Mouse (Mus musculus): Measurements from ENCODE around the gene Flt3.

Gene Flt3

DNA sequence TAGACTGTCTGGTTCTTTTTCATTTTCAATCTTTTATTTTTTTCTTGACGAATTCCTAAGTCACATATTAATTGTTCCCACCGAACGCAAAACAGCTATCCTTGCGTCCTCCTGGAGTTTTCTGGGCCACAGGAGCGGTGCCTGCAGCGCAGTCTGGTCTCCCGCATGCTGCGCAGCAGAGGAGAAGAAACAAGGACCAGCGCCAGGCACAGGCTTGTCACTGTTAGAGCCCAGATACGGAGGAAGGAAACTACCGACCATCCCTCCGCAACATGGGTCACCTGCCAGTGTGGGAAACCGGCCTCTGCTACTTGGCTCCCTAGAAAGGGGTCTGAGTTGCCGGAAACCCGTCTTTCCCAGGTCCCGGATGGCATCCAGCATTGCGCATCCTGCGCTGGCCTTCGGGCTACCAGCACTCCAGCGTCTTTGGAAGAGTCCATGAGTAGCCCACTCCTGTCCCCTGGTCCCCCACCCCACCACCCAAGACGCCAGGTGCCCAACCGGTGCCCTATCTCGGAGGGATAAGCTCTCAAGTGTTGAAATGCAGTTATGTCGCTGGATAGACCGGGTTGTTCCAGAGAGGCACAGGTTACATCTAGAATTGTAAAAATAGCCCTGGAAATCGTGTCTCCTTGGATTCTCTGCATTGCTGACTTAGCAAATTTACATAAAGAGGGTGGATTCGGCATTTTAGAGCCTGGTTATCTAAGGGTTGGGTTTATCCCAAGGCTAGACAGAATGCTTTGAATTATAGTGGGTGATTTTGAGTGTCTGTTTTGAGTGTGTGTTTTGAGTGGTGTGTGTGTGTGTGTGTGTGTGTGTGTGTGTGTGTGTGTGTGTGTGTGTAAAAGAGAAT is 87.2 kb downstream of the Flt3 start:
- no peak for DNase-seq (ENCODE audit: low read depth, low spot score)

DNA sequence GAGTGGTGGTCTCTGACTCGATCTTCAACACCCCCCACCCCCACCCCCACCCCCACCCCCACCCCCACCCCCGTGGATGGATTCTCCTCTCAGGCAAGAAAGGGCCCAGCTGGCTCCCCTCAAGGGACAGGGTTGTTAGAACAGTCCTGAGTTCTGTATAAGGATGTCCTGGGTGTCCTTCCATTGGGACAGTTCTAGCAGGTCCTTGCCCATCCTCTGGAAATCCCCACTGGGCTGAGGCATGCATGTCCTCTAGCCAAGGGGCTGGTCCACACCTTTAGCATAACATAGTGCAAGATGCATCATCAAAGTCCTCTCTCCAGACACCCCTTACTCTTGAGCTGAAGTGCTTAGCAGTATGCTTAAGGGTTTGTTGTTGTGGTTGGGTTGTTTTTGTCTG is 90.5 kb downstream of the Flt3 start:
- no peak for DNase-seq (ENCODE audit: low read depth, low spot score)

DNA sequence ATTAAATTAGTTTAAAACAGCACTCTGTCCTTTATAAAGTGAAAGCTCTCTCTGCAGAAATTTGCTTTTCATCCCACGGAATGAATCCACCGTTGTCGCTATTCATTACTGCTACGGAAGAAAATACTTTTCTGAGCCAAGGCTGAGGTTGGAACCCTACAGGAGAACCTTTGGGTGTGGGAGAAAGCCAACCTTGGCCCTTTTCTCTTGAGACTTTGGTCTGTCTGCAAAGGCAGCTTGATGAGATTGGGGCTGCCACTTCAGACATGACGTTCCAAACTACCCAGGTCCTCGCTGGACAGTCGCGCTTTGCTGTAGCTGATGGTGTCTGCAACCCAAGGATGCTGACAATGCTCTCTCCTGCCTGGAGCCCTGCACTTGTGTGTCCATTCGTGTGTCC is 91.8 kb downstream of the Flt3 start:
- no peak for DNase-seq (ENCODE audit: low read depth, low spot score)

DNA sequence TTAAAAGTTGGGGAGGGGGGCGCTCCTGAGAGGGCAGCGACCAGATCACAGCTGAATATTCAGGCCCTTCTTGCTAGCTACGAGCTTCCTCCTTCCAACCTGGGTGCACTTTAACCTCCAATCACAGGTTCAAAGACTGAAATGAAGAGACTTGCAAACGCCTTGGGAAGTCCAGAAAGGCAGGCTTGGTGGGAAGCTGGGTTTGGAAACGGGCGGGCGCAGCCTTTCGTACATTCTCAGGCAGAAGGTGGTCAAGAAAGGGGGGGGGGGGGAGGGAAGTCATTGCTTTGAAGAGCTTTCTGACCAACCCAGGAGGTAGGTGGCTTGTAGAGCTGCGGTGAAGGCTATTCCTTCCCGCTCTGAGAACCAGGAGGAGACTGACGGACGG is 92.9 kb downstream of the Flt3 start:
- no peak for DNase-seq (ENCODE audit: low read depth, low spot score)

DNA sequence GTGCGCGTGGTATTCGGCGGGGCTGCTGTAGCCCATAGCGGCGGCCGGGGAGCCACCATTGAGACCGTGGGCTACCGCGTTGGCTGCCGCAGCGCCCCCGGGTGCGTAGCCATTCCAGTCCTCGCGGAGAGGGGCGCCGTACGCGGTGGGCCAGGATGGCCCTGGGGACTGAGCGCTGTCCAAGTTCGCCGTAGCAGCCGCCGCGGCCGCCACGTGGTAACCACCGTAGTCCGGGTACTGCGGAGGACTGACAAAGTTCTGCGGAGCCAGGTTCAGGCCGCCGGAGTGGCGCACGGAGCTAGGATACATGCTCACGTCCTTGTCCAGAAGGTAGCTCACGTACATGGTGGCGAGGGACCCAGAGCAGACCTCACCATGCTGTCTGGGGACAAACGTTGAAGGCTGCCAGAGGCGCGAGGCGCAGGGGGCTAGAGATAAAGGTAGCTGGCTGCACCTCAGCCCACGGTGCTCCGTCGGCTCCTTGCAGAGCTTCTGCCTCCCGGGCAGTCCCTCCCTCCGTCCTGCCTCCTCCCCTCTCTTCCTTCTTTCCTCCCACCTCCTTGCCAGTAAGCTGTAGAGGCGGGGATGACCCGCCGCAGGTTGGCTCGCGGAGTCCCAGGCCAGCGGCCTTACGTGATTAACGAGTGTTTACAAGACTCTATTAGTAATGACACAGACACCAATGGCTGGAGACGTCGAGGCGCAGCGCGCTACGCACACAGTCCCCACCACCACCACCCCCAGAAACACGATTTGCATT is 93.5 kb downstream of the Flt3 start, which contains the start of gene Cdx2:
Gene Cdx2, minus strand, starts transcription at position 633 of the 760 bp plus-strand sequence.
- DNase-seq (ENCODE audit: low read depth, low spot score) = no peak

DNA sequence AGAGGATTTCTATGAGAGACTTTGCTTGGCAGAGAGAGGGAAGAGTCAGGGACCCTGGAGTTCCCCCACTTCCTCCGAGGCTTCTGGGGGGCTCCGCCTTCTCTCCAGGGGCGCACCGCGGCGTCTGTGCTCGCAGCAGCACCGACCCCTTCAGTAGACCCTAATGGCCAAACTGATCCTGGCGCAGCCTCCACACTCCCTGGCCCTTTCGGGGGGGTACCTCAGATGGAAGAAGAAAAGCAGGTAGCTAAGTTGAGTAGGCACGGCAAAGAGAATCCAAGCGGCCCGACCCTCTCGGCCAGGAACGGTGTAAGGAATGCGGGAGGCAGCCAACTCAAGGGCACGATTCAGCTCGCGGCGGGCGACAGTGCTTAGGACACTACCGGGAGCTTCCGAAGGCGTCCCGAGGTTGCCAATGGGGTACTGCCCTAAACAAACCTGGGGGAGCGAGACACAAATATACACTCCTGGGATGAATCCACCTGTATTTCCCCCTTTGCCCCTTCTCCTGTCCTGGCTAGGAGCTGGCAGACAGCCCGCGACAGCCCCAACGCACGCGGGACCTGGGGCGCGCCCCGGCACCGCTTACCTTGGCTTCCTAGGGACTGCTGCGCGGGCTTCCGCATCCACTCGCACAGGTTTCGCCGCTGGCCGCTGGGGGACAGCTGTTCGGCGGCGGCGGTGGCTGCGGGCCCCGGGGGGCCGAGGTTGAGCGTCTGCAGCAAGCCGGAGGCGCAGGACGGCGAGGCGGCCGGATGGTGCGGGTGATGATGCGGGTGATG is 94.2 kb downstream of the Flt3 start:
- DNase-seq (ENCODE audit: low read depth, low spot score) = no peak

DNA sequence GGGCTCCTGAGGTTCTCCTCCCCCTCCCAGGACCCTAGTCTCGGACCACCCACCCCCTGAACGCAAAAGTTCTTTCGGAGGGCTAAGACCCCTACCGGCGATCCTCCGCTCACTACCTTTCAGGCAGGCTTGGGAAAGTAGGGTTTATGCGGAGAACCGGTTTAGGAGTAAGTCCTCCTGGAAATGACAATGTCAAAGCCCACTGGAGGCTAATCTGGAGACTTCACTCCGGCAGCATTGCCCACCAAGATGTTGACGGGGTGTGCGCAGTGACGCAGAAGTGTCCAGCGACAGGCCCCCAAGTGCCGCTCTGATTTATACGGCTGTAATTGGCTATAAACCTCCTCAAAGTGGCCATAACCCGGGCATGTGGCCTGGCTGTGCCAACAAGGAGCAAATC is 95.1 kb downstream of the Flt3 start:
- DNase-seq (ENCODE audit: low read depth, low spot score) = no peak

DNA sequence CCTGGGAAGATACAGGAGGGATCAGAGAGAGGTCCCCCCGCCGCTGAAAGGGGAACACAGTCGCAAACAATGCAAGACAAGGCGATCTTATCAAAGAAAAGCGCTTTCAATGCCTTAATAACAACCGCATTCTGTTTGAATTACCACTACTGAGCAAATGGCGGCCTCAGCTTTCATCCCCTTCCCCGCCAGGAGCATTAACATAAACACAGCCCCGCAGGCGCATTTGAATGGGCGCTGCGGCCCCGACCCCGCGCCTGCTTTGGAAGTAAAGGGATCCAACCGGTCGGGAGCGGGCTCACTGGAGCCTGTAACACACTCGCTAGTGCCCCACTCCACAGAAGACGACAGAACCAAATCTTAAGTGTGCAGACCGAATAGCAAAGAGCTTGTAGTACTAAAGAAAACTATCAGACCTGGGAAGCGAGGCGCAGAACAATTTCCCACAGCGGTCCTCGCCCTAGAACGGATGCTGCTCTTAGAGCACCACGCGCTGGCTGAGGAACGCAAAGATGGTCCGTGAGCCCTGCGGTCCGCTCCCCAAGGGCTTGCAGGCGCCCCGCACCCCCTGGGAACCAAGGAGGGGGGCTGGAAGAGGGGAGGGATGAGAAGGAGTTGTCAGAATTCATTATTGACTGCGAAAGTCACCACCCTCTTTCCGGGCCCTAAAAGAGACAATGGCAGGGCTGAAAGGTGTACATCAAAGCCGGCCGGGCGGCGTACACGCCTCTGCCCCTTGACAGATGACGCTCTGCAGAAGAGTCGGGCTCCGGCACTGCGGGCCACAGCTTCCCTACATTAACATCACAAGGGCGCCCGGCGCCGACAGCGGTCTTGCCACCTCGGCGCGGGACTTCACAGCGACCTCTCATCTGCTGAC is 95.8 kb downstream of the Flt3 start:
- DNase-seq (ENCODE audit: low read depth, low spot score) = no peak

DNA sequence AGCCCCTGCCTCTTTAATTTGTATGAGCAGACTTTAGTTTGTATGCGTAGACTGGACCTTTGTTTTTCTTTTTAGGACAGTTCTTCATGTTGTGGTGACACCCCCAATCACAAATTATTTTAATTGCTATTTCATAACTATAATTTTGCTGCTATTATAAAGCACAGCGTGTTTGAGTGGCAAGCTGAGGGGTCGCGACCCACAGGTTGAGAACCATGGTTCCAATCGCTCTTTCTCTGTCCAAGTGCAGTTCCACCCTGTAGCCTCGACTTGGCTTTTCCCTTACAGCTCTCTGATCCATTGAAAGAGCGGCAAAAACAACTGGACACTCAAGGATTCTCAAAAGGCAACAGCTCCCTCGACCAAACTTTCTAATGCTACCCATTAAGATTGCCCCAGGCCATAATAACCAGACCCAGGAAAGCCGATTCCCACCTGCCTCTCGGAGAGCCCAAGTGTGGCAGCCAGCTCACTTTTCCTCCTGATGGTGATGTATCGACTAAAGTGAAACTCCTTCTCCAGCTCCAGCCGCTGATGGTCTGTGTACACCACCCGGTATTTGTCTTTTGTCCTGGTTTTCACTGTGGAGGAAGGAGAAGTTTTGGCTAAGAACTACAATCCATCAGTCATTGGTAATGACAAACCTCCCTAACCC is 97.4 kb downstream of the Flt3 start:
- no peak for DNase-seq (ENCODE audit: low read depth, low spot score)

DNA sequence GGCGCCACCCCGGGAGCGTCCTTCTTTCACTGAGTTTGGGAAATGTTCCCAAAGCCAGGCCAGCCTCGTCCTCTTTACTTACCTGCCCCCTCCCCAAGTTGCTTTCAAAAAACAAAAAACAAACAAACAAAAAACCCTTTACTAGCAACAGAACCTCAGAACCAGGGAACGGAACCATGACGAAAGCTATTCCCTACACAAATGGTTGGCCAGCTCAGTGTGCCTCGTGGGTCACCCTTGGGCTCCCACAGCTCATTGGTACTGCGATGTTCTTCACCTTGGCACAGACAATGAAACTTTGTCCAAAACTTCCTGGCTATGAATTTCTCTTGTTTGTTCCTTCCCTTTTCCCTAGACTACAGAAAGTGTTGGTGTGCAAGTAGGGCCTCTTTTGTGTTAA is 98.1 kb downstream of the Flt3 start:
- DNase-seq (ENCODE audit: low read depth, low spot score) = no peak

DNA sequence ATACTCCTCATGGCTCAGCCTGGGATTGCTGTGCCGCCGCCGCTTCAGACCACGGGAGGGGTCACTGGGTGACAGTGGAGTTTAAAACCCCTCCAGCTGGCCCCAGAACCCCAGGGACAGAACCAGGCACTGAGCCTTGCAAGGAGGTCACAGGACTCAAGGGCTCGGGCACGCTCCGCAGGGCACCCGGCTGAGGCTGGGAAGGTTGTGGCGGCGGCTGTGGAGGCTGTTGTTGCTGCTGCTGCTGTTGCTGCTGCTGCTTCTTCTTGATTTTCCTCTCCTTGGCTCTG is 98.6 kb downstream of the Flt3 start:
- no peak for DNase-seq (ENCODE audit: low read depth, low spot score)

DNA sequence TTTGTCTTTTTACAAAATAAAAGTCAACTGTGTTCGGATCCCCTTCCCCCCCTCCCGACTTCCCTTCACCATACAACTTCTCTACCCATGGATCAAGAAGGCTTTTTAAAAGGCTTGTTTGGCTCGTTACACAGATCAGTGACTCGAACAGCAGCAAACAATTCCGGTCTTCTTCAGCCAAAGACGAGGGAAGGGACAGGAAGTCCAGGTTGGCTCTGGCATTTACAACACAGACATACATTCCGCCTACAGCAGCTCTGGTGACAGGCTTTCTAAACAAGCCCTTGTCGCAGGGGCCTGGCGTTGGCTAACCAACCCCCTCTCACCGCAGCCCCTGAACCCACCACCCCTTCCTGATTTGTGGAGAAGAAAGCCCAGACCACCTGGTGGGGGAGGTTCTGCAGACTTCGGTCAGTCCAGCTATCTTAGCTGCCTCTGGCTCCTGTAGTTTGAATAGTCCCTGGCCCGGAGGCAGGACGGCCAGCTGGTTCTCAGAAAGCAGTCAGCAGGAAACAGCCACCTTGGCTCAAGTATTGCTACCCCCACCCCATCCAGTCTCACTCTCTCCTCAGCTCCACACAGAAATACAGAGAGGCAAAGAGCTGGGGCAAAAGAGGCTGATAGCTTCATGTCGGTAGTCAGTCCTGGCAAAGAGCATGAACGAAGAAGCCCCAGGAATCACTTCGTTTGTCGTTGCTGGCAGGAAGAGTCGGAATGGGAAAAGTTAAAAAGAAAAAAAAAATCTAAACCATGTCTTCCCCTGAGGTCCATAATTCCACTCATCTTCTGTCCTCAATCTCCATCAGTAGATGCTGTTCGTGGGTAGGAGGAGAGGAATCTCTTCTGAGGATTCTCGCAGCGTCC is 99.1 kb downstream of the Flt3 start:
- no peak for DNase-seq (ENCODE audit: low read depth, low spot score)

DNA sequence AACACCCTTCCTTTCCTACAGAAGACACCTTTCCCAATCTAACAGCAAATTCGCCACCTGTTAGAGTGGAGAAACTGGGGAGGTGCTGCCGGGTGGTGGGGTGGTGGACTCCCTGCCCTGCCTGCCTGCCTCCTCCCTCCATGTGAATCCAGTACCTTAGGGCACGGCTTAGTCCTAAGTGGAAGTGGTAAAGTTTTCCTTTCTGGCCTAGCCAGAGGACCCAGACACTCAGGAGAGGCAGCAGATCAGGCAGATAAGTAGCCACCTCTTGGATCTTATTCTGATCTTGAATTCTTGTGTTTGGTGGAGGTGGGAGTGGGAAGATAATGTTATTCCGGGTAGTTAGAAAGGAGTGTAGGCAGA is 100.3 kb downstream of the Flt3 start:
- DNase-seq (ENCODE audit: low read depth, low spot score) = no peak

DNA sequence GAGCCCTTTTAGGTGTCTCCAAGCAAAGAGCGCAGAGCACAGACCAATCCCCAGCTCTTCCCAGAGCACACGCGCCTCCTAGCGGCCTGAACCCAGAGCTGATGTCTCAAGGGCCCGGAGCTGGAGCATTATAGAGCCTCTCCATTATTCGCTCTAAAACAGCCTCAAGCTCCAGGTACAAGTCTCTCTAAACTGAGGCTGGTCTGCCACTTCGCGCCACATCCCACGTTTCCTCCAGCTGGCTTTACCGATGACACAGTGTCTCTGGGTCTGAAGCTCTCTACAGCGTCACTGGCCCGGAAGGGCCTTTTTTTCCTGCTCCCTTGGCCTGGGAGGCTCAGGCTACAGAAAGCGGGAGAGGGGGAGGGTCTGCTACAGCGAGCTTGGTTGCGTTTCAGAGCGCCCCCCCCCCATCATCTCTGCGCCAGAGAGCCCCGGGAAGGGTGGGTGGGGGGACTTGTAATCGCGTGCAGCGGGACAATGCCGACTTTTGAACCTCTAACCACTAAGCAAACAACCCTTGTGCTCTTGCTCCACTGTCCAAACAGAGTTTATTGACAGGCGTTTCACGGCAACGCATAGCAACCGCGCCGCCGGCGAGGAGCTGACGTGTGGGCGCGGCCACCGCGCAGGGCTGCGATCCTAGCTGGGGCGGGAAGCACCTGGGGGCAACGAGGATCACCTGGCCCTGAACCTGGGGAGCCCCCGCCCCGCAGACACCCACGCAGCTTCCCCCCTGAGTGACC is 100.9 kb downstream of the Flt3 start:
- DNase-seq (ENCODE audit: low read depth, low spot score) = peak; percentile 65

DNA sequence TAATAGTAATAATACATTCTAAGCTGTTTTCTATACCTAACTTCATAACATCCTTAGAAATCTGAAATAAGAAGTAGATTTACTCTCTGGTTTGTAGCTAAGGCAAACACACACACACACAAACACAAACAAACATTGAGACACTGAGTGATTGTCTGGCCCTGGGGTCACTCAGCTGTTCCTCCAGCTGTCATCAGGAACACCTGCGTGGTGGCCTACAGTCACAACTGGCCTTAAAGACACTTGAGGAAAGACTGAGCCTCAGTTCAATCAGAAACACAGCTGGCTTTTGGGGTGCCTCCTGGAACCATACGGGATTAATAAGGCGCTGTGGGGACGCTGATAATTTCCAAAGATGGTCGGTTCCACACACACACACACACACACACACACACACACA is 103.0 kb downstream of the Flt3 start:
- no peak for DNase-seq (ENCODE audit: low read depth, low spot score)

DNA sequence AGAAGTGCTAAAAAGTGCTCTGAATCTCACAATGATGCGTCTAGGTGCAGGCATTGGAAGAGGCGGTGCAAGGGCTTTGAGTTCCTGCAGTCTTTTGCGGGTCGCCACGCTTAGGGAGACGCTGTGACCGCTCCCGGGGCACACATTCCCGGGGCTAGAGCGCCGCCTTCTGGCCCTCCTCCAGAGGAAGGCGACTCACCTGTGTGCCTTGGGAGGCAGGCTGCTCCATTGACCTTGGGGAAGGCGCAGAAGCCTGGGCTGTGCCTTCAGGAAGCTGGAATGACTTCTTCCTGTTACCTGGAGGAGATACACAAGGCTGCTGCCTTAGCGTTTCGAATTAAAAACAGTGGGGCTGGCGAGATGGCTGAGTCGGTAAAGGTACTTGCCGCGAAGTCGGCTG is 106.2 kb downstream of the Flt3 start:
- DNase-seq (ENCODE audit: low read depth, low spot score) = peak; percentile 43

DNA sequence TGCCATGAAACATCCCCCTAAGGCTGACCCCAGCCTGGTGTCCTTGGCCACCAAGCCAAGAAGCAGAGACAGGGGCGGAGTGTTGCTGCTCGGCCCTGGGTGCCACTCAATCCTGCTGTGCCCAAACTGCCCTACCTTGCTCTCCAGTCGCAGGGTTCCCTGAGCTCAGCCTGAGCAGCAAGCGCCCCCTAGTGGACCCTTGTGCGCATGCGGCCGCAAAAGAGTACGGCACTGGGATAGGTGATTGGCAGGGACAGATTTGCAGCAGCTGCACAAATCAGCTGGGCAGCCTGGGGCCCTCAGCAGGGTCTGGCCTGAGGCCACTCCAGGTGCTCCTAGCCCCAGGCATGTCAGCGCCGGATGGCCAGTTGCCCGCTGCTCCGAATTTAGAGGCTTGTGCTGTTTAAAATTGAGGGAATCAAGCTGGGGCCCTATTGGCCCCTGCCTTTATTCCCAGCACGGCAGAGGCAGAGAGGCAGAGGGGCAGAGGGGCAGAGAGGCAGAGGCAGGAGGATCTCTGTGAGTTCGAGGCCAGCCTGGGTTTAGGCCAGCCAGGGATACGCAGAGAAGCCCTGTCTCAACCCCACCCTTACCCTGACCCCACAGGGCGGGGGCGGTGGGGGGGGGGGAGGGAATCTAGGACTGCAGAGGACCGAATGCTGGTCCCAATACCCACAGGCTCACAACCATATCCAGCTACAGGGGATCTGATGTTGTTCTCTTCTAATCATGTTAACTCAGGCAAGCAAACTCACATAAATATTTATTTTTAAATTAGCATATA is 107.0 kb downstream of the Flt3 start:
- DNase-seq (ENCODE audit: low read depth, low spot score) = peak; percentile 80

DNA sequence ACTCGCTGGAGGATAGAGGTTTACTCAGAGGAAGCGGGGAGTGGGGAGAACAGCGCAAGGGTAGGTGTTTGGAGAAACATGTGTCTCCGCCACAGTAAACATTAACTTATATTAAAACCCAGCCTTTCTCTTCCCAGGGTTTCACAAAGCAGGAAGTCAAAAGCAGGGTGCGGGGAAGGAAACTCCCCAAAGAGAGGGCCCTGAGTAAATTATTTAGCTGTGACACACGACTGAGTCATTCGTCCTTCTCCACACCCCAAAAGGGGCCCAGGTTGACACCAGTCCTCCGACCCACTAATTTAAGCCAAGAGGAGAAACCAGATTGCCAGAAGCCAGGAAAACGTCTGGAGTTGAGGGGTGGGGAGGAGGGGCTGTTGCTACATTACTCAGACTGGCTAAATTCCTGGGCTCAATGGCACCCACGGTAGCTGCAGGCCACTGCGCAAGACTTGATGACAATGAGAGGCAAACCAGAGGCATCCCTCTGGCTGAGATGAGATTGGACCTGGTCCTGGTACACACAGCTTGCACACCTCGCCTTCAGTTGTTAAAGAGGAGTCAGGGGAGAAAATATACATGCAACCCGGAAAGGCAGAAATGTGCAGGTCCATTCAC is 107.7 kb downstream of the Flt3 start:
- DNase-seq (ENCODE audit: low read depth, low spot score) = no peak

All from CD4-positive, CD25-positive, alpha-beta regulatory T cell, adult 2 months (primary cell).